Mouse (Mus musculus) heart, adult 2 months (tissue): ENCODE measurements around the gene Dguok.
A peak's percentile ranks its signal among the peaks of the same experiment; 100 is the strongest.

ENCODE experiments used
- CTCF ChIP-seq: fragments of 200-600 bp; IDR thresholded peaks from 2 replicates; pipeline ENCODE4 v1.8.1; 2022; ENCODE audit warnings: antibody characterized with exemption, mild to moderate bottlenecking, moderate library complexity
- EP300 ChIP-seq: fragments of 200-500 bp; IDR thresholded peaks from 2 replicates; pipeline ENCODE4 v1.6.1; 2011; ENCODE audit warnings: low read depth, low read length, control low read depth; ENCODE audit not compliant: insufficient read depth

DNA sequence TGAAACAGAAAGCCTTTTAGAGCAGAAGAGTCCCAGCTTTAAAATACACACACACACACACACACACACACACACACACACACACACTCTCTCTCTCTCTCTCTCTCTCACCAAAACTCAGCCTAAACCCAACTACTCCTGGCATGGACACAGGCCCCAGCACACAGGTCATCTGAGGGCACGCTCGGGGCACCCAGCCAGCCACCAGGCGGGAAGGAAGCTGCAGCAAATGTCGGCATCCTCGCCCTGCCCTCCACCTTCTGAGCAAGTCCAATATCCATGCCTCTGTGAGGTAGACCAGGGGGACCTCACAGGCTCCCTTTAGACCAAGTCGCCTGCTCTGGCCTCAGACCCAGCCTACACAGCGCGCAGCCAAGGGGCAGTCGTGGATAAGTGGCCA lies 33.5 kb downstream of the Dguok start:
- TF ChIP-seq CTCF (no peak), EP300 (0 out of 2 replicates have a peak, but pooled peaks have one; percentile 36)
